Mouse (Mus musculus) forebrain, embryonic 13.5 days (tissue): ENCODE results near the gene Fbxo27. TPM values are rescaled to one million over a fixed set of nuclear protein-coding genes. Genes with fewer than 3 reads are reported as not detected.

Source experiments
- ATAC-seq: fragments of 200-750 bp; cut with Nextera tagmentation; 2 replicates; pipeline ENCODE4 v1.8.0; 2017
- H3K27ac ChIP-seq: fragments of 300-500 bp; sonication (generic); 2 replicates; pipeline ENCODE4 v1.5.1; 2015; ENCODE audit warnings: inconsistent platforms, mild to moderate bottlenecking, moderate library complexity
- H3K27me3 ChIP-seq: fragments of 300-500 bp; sonication (generic); 2 replicates; pipeline ENCODE4 v1.6.1; 2015; ENCODE audit warnings: mild to moderate bottlenecking, inconsistent platforms
- H3K36me3 ChIP-seq: fragments of 300-500 bp; sonication (generic); 2 replicates; pipeline ENCODE4 v1.6.1; 2015; ENCODE audit warnings: mild to moderate bottlenecking, inconsistent platforms; ENCODE audit not compliant: poor library complexity, severe bottlenecking
- H3K4me1 ChIP-seq: fragments of 300-500 bp; sonication (generic); 2 replicates; pipeline ENCODE4 v1.6.1; 2015; ENCODE audit warnings: inconsistent platforms
- H3K4me2 ChIP-seq: fragments of 300-500 bp; sonication (generic); 2 replicates; pipeline ENCODE4 v1.6.1; 2015; ENCODE audit warnings: inconsistent platforms, mild to moderate bottlenecking, moderate library complexity
- H3K4me3 ChIP-seq: fragments of 300-500 bp; sonication (generic); 2 replicates; pipeline ENCODE4 v1.5.1; 2015; ENCODE audit warnings: mild to moderate bottlenecking, inconsistent platforms
- H3K9ac ChIP-seq: fragments of 300-500 bp; sonication (generic); 2 replicates; pipeline ENCODE4 v1.6.1; 2015; ENCODE audit warnings: mild to moderate bottlenecking, inconsistent platforms
- H3K9me3 ChIP-seq: fragments of 300-500 bp; sonication (generic); replicated peaks from 2 replicates; pipeline ENCODE4 v1.6.1; 2016; ENCODE audit warnings: inconsistent platforms
- WGBS: fragments of 180-500 bp; shearing (Covaris S2); methylation state at CpG from one replicate; pipeline ENCODE4 v1.1.7; 2015; 5-methylcytosine and 5-hydroxymethylcytosine counted together
- polyA plus RNA-seq: library from polyadenylated mRNA; unstranded; fragments of >200 nt; fragmentation: Nextera tagmentation; extraction: Ambion mirVana; gene quantifications from 2 replicates; pipeline ENCODE4 v1.2.1, GENCODE M21; 2015

Fbxo27 gene
- polyA plus RNA-seq, 1 experiment from 2014 or later: 3.8 TPM

DNA sequence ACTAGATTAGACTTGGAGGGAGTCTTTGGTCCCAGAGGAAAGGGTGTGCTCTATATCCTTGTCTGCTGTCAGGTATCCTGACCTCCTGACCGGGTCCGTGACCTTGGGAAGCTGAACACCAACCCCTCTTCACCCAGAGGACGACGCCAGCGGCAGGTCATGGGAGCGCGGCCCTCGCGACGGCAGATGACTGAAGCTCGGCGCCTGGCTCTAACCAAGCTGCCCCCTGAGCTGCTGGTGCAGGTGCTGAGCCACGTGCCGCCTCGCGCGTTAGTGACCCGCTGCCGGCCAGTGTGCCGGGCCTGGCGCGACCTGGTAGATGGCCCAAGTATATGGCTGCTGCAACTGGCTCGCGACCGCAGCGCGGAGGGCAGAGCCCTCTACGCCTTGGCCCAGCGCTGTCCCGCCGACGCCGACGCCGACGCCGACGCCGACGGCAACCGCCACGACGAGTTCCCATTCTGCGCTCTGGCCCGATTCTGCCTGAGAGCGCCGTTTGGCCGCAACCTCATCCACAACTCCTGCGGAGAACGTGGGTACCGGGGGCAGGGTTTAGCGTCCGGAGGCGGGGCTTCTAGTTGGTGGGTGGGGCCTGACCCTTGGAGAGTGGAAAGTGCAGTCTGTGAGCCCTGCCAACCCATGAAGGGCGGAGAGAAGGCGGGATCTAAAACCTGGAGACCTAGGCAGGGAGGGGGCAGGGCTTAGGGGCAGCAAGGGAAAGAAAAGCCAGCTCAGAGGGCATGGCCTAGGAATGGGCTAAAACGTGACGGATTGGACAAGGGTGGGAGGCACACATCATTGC, 39.9 kb downstream of the Fbxo27 start:
- H3K4me3 ChIP-seq: peak overlapping the region; percentile 44
- ATAC-seq: peak; percentile 87
- H3K36me3 ChIP-seq: peaks cover 16% of the 10 kb centered on the region
- H3K4me1 ChIP-seq: peaks cover 13% of the 10 kb centered on the region; the same call in 1 of the 2 replicates
- peak overlapping the region; percentile 68 for H3K4me2 ChIP-seq
- H3K27ac ChIP-seq: no peak overlapping the region
- H3K9me3 ChIP-seq: 0 out of 2 replicates have a peak, but pooled peaks cover 4% of the 10 kb centered on the region
- peaks cover 7% of the 10 kb centered on the region; the same call in 1 of the 2 replicates for H3K27me3 ChIP-seq
- H3K9ac ChIP-seq: peak overlapping the region; percentile 59
- 3% methylated on average over 56 of the region's 58 CpGs for WGBS

GRCm38 (mm10) chr7:28733211-28733610, 40.6 kb downstream of the Fbxo27 start:
- H3K4me1 ChIP-seq: peaks cover 12% of the 10 kb centered on the region; the same call in 1 of the 2 replicates
- H3K9ac ChIP-seq: peak overlapping the region; percentile 59
- peaks cover 21% of the 10 kb centered on the region for H3K36me3 ChIP-seq
- H3K27me3 ChIP-seq: peaks cover 7% of the 10 kb centered on the region; the same call in 1 of the 2 replicates
- H3K9me3 ChIP-seq: 0 out of 2 replicates have a peak, but pooled peaks cover 4% of the 10 kb centered on the region
- peak overlapping the region; percentile 68 for H3K4me2 ChIP-seq
- H3K27ac ChIP-seq: no peak overlapping the region
- peak overlapping the region; percentile 44 for H3K4me3 ChIP-seq
- no peak for ATAC-seq
- 7% methylated on average over 11 of the region's 11 CpGs for WGBS

DNA sequence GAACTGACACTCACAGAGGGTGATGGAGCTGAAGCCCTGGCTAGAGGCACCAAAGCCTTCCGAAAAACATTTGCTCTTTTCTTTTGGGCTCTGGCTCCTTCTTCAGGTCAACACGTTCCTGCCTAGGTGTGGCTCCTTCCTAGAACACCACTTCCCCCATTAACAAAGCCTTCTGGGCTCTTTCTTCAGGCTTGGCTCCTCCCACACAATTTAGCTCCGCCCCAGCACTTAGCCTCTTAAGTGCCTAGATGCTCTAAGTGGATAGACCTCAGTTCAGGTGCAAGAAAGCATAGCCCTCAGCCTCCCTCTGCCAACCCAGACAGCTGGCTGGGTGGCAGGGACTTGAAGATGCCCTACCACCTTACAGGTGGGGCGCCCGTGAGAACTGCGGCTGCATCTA, 43.1 kb downstream of the Fbxo27 start:
- 0 out of 2 replicates have a peak, but pooled peaks cover 4% of the 10 kb centered on the region for H3K9me3 ChIP-seq
- H3K27me3 ChIP-seq: peaks cover 7% of the 10 kb centered on the region; the same call in 1 of the 2 replicates
- H3K4me1 ChIP-seq: peaks cover 12% of the 10 kb centered on the region; the same call in 1 of the 2 replicates
- no peak overlapping the region for H3K4me3 ChIP-seq
- 83% methylated on average over 6 of the region's 6 CpGs for WGBS
- H3K4me2 ChIP-seq: no peak overlapping the region
- peaks cover 38% of the 10 kb centered on the region for H3K36me3 ChIP-seq
- ATAC-seq: no peak
- H3K9ac ChIP-seq: no peak overlapping the region
- no peak overlapping the region for H3K27ac ChIP-seq

GRCm38 (mm10) chr7:28739829-28740228, 47.2 kb downstream of the Fbxo27 start:
- Histone ChIP-seq H3K27ac (no peak overlapping the region), H3K4me1 (peaks cover 13% of the 10 kb centered on the region), H3K9ac (no peak overlapping the region), H3K4me3 (no peak overlapping the region), H3K9me3 (no peaks in the 10 kb centered on the region), H3K27me3 (no peaks in the 10 kb centered on the region), H3K4me2 (no peak overlapping the region), H3K36me3 (peaks cover 43% of the 10 kb centered on the region)
- WGBS: 95% methylated on average over 21 of the region's 21 CpGs
- no peak for ATAC-seq

GRCm38 (mm10) chr7:28740949-28741348, 48.3 kb downstream of the Fbxo27 start:
- no peak for ATAC-seq
- Histone ChIP-seq H3K4me1 (peaks cover 13% of the 10 kb centered on the region), H3K4me3 (peak overlapping the region; percentile 55), H3K36me3 (peaks cover 53% of the 10 kb centered on the region), H3K27ac (no peak overlapping the region), H3K9ac (peak overlapping the region; percentile 82), H3K27me3 (no peaks in the 10 kb centered on the region), H3K4me2 (peak overlapping the region; percentile 85), H3K9me3 (no peaks in the 10 kb centered on the region)
- 43% methylated on average over 9 of the region's 9 CpGs for WGBS

- peaks cover 13% of the 10 kb centered on the region for H3K4me1 ChIP-seq
- peaks cover 53% of the 10 kb centered on the region for H3K36me3 ChIP-seq
- H3K9me3 ChIP-seq: no peaks in the 10 kb centered on the region
- no peak for ATAC-seq
- no peaks in the 10 kb centered on the region for H3K27me3 ChIP-seq
- H3K4me2 ChIP-seq: peak overlapping the region; percentile 85
- H3K27ac ChIP-seq: 0 out of 2 replicates have a peak overlapping the region, but pooled peaks have one; percentile 16
- peak overlapping the region; percentile 82 for H3K9ac ChIP-seq
- 2% methylated on average over 13 of the region's 13 CpGs for WGBS
- peak overlapping the region; percentile 55 for H3K4me3 ChIP-seq
Observed at GRCm38 (mm10) chr7:28741368-28741708, 48.7 kb downstream of the Fbxo27 start.

DNA sequence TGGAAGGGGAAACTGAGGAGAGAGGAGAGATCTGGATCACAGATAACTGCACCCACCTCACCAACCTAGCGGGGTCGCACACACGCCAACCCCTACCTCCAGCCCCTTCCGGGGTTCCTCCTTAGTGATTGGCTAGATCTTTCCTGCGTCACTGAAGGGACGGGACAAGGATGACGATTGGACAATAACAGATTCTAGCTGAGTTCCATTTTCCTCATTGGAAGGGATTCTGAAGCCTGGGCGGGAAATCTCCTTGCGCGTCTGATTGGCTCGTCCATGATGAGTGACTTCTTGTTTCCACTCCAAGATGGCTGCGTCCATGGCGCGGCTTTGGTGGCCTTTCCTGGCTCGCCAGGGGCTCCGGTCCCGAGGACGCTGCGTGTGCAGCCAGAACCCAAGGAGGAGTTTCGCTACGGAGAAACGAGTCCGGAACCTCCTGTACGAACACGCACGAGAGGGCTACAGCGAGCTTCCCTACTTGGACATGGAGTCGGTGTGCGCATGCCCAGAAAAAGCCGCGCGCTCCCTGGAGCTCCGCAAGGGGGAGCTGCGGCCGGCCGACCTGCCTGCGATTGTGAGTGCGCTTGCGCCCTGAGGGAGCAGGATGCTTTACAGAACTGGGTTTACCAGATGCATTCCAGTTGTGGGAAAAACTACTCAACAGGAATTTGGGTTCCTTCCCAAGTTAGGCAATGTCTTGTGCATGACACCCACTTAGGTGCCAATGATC, 49.2 kb downstream of the Fbxo27 start, which contains the start of the genes Mrps12 and Sars2:
Gene Mrps12, minus strand, starts transcription at position 112 of the 730 bp plus-strand sequence.
Gene Sars2, plus strand, starts transcription at position 284 of the 730 bp plus-strand sequence.
- Histone ChIP-seq H3K4me3 (peak within 1 kb of the TSS; percentile 55), H3K4me1 (peaks cover 13% of the 10 kb centered on the region), H3K9ac (peak within 1 kb of the TSS; percentile 82), H3K36me3 (peaks cover 52% of the 10 kb centered on the region), H3K9me3 (no peaks in the 10 kb centered on the region), H3K27ac (peak within 1 kb of the TSS; percentile 75), H3K4me2 (peak within 1 kb of the TSS; percentile 85), H3K27me3 (no peaks in the 10 kb centered on the region)
- under 1% methylated on average over 39 of the region's 39 CpGs for WGBS
- peak; percentile 99 for ATAC-seq

Other genes starting within 250 kb of the Fbxo27 start
- 5.9 and 6.1 TPM in 2 replicates for gene Lrfn1, start 240.9 kb upstream of the Fbxo27 start, polyA plus RNA-seq
- gene Ifnl2, start 182.4 kb upstream of the Fbxo27 start, polyA plus RNA-seq: not detected in 2 replicates
- gene Ifnl3, start 170.0 kb upstream of the Fbxo27 start, polyA plus RNA-seq: not detected in 2 replicates
- gene Sycn, start 152.0 kb upstream of the Fbxo27 start, polyA plus RNA-seq: not detected in 2 replicates
- not detected in 2 replicates for gene Nccrp1, start 145.6 kb upstream of the Fbxo27 start, polyA plus RNA-seq
- gene Samd4b, start 94.7 kb upstream of the Fbxo27 start, polyA plus RNA-seq: 20.0 and 20.5 TPM in 2 replicates
- 36.1 and 36.8 TPM in 2 replicates for gene Pak4, start 94.7 kb upstream of the Fbxo27 start, polyA plus RNA-seq
- gene Acp7, start 61.5 kb upstream of the Fbxo27 start, polyA plus RNA-seq: not detected in 2 replicates
- 4.4 and 5.3 TPM in 2 replicates for gene Fbxo17, start 24.0 kb downstream of the Fbxo27 start, polyA plus RNA-seq
- gene Mrps12, start 49.0 kb downstream of the Fbxo27 start, polyA plus RNA-seq: 107 and 122 TPM in 2 replicates
- gene Sars2, start 49.1 kb downstream of the Fbxo27 start, polyA plus RNA-seq: 23.0 and 23.7 TPM in 2 replicates
- not detected in 2 replicates for gene Ccer2, start 63.3 kb downstream of the Fbxo27 start, polyA plus RNA-seq
- 86.3 and 86.9 TPM in 2 replicates for gene Sirt2, start 73.9 kb downstream of the Fbxo27 start, polyA plus RNA-seq
- gene Nfkbib, start 74.7 kb downstream of the Fbxo27 start, polyA plus RNA-seq: 51.0 and 52.9 TPM in 2 replicates
- 1.7 and 2.0 TPM in 2 replicates for gene Rinl, start 96.1 kb downstream of the Fbxo27 start, polyA plus RNA-seq
- 264 and 282 TPM in 2 replicates for gene Hnrnpl, start 115.7 kb downstream of the Fbxo27 start, polyA plus RNA-seq
- gene Ech1, start 132.4 kb downstream of the Fbxo27 start, polyA plus RNA-seq: 69.1 and 75.6 TPM in 2 replicates
- gene Lgals4, start 141.0 kb downstream of the Fbxo27 start, polyA plus RNA-seq: 2.5 and 3.3 TPM in 2 replicates
- gene Lgals7, start 171.0 kb downstream of the Fbxo27 start, polyA plus RNA-seq: 2.0 and 2.4 TPM in 2 replicates
- gene Capn12, start 188.6 kb downstream of the Fbxo27 start, polyA plus RNA-seq: 0.21 and 0.30 TPM in 2 replicates